Mouse (Mus musculus) yolk sac, embryonic 10.5 days (tissue): ENCODE measurements at regions not wholly inside any gene's neighbourhood (a gene's known extent, or its start where the extent isn't known, plus 50 kb on each side); places are given as distances from the start of the nearest gene placed in this dataset.
A peak's percentile ranks its signal among the peaks of the same experiment; 100 is the strongest.

ENCODE experiments used
- DNase-seq: peaks from one replicate; pipeline ENCODE4 v3.0.0-alpha.2; 2017; ENCODE audit warnings: low spot score

- no peak for DNase-seq
Measured at GRCm38 (mm10) chr1:164628840-164629239, 167.6 kb upstream of the Dpt start.

DNA sequence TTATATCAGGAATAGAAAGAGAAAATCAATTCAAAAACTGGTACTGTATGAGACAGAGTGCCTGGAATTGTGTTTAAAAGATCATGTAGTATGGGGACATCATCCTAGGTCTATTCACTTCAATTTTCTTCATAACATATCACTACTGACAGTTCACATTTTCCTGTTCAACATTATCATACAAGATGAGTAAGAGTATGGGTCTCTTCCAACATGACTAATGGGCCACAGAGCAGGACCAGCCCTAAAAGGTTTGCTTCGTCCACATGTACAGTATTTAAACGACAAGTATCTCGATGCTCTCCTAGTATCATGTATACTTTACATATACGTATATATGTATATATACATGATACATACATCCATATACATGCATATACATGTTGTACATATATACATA lies 164.8 kb upstream of the Atp1b1 start:
- DNase-seq, result no peak

DNA sequence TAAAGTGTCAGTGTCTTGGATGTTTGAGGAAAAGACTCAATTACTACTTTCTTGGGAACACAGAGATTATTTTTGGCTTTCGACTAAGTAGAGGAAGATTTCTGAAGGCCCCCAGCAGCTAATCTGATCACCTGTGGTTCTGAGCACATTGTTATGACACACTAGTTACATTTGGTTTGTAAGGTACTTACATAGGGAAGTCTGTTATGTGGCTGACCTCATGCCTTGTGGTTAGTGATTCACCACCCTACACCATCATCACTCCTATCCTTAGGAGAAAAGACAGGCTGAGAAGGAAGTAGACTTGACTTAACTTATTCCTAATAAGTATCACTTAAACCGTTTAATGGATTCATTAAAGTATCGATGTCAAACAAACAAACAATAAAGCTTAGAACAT lies 164.3 kb upstream of the Atp1b1 start:
- no peak for DNase-seq

DNA sequence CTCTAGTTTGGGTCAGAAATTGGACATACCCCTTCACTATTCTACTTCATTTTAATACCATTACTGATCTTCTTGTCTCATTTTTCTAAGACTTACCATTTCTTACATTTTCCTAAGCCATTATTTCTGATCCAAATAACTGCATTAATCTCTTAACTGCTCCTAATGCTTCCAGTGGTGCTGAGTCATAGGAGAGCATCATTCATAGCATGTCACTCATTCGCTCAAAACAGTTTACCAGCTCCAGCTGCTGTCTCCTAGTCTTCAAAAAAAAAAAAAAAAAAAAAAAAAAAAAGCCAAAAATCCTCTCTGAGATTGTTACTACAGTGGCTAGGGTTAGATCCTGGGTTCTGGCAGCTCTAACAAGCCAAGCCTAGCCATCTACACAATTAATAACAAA lies 162.0 kb upstream of the Atp1b1 start:
- no peak for DNase-seq

DNA sequence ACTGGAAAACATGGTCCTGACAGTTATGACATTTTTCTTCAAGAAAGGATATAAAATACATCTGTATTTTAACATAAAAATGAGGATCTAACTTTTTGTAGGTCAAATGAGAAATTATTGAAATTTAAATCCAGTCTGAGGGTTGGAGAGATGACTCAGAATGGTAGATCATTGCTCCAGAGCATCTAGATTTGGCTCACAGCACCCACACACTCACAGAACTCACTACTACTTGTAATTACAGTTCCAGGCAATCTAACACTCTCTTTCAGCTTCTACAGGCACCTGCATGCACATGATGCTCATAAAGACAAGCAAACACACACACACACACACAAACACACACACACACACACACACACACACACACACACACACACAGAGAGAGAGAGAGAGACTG lies 159.7 kb upstream of the Atp1b1 start:
- DNase-seq, result no peak

- no peak for DNase-seq
Measured at GRCm38 (mm10) chr1:164607061-164607460, 148.9 kb upstream of the Atp1b1 start.

GRCm38 (mm10) chr1:164606141-164606754 lies 148.1 kb upstream of the Atp1b1 start:
- DNase-seq, result no peak

DNA sequence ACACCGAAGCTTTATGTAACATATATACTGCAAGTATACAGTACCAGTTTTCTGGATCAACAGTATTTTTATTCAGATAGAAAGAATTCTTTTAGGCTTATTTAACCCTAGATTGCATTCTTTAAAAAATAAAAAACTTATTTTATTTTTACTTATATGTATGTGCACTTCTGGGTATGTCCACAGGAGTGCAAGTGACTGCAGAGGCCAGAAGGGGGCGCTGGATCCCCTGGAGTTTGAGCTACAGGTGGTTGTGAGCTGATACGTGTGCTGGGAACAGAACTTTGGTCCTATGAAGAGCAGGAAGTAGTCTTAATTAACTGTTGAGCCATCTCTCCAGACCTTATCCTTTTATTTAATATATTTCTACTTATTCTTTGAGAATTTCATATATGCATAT lies 145.3 kb upstream of the Atp1b1 start:
- DNase-seq, result no peak

- no peak for DNase-seq
Measured at GRCm38 (mm10) chr1:164602568-164602967, 144.4 kb upstream of the Atp1b1 start.

DNA sequence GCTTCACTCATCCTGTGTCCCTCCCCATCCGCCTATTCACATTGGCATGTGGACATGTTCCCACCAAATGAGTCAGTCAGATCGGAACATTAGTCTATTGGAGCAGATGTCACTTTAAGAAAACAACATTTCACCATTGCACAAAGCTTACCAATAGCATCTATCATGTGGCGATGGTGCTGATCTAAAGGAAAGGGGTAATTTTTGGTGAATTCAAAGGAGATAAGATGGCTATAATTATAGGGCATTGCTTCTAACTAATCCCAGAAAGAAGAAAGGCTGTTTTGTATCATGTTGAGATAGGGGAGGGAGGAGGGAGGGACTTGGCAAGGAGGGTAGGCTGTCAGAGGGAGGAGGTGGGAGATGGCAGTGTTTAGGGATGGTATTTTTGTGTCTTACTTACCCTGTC lies 132.1 kb upstream of the Atp1b1 start:
- no peak for DNase-seq

DNA sequence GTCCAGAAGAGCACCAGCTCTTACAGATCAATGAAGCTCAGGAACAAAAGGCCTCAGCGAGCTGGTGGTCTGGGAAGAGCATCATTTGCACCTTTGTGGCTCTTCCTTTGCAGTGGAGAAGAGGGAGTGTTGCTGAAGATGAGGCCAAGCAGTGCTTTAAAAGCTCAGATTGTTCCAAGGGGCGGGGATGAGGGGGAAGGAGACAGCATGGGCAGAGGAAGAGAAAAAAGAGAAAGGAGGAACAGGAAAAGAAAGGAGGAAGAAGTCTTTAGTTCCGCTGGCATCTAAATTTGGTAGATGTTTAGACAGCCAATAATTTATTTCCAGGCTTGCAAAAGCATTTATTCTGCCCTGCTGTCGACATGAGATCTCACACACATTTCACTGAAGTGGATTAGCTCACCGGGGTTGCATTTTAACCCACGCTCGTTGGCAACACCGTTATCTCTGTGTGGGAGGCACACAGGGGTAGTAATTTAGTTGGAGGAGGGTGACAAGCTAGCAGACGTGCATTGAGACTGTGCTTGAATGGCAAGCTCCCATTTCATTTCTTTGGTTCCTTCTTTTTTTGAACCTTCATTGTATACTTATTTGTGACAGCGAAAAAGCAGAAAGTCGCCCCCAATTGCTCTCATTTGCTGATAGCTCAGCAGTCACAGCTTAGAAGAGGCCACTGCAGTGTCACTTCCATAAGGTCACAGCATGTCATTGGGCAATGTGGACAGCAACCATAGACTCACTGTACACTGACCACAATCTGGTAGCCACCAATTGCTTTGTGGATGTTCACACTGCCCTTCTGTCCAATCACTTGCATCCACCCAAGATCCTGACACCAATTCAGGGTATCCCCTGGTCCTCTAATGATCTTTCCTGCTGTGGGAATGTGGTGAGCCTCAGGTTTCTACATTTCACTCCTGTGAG lies 128.2 kb upstream of the Atp1b1 start:
- no peak for DNase-seq

GRCm38 (mm10) chr1:164576856-164577489 lies 118.8 kb upstream of the Atp1b1 start:
- DNase-seq, result no peak

DNA sequence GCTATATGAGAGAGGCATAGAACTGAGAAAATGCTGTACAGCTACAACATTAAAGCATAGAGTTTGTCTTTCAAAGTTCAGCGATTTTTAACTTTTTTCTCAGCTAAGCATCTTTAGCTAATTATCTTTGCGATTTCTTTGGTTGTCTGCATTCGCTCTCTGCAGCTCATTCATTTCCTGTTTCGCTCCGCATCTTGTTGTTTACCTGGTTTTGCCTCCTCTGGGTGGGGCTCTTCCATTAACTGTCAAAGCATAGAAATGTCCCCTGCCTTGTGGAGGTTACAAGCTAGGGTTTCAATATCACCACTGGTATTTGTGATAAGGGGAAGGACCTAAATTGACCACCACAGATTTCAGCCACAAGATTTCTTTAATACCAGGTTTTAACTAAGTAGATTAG lies 115.5 kb upstream of the Atp1b1 start:
- DNase-seq, result no peak

DNA sequence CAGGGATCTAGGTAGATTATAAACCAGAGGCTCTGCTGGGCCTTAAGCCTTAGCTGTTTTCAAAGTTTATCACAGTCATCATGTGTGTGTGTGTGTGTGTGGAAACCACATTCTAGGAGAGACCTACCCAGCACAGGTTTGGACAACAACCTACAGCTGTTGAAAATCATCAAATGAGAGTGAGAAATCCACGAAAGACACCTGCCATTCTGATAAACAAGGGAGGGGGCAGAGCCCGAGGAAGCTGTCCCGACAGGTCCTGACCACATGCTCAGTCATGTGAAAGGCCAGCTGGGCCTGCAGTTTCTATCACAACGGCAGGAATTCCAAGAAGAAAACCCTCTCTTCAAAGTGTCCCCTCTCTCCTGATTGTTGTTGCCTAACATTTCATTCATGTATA lies 114.0 kb upstream of the Atp1b1 start:
- DNase-seq, result peak; percentile 59

DNA sequence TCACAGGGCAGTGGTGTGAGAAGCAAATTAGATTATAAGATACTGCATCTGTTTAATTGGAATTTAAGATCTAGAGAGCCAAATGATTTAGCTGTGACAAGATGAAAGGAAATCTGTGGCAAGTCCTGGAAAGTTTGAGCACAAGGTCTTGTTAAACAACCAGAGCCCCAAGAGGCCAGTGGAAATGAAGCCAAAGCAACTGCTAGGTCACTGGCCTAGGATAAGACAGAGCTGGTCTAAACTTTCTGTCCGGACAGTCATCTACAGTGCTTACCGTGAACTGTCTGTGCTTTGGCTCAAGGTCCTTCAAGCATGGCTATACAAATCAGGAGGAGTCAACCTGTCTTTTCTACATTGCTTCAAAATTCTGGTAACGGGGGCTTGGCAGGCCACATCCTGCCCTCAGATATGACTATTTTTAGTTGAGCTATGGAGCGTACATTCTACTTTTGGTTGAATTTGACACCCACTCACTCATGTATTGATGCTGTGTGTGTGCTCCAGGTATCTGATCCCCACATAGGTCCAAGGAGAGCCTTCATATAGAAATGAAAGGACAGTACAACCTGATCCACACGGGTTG lies 113.4 kb upstream of the Atp1b1 start:
- no peak for DNase-seq

DNA sequence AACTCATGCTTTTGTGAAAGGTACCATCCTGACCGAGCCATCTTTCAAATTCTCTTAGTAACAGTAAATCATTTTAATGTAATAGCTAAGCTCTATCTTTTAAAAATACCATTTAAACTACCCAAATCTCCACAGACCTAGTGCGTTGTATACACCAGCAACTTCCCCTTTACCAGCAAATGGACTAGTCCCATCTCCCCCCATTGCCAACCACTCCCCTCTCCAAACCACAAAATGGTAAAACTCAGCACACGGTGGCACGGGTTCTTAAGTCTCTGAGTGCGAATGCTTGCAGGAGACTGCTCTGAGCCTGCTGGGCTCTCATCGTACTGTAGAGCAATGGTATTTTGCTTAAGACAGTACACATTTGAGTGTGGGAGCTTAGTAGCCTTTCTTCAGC lies 106.7 kb upstream of the Atp1b1 start:
- no peak for DNase-seq

- no peak for DNase-seq
Measured at GRCm38 (mm10) chr1:164559546-164560228, 101.5 kb upstream of the Atp1b1 start.

- DNase-seq, result no peak
Measured at GRCm38 (mm10) chr1:164552658-164553057, 94.5 kb upstream of the Atp1b1 start.

- no peak for DNase-seq
Measured at GRCm38 (mm10) chr1:164551019-164551418, 92.9 kb upstream of the Atp1b1 start.

- no peak for DNase-seq
Measured at GRCm38 (mm10) chr1:164550596-164550995, 92.4 kb upstream of the Atp1b1 start.

- DNase-seq, result no peak
Measured at GRCm38 (mm10) chr1:164548071-164548470, 89.9 kb upstream of the Atp1b1 start.

GRCm38 (mm10) chr1:164545843-164546242 lies 87.7 kb upstream of the Atp1b1 start:
- DNase-seq, result no peak
